Mouse (Mus musculus): ENCODE measurements around the gene Hist1h2ak. TPM values are rescaled to one million over a fixed set of nuclear protein-coding genes. Genes with fewer than 3 reads are reported as not detected.
"Not testable (repeated sequence)": the region's sequence is repeated elsewhere in the genome, so short reads cannot be mapped to it uniquely, and the experiment has no call there.

Gene Hist1h2ak
- 40.0 and 60.2 TPM in 2 replicates for polyA plus RNA-seq (2012; rRNA removed)

- not testable (repeated sequence) for H3K4me1 ChIP-seq (ENCODE audit: control insufficient read depth, insufficient read depth, insufficient read length, low read length); H3K27me3 ChIP-seq (ENCODE audit: control insufficient read depth, insufficient read depth, low read length); H3K36me3 ChIP-seq (ENCODE audit: control insufficient read depth, insufficient read depth, low read length)
- under 1% methylated on average over 48 of the region's 50 CpGs for WGBS
- TF ChIP-seq POLR2A (IDR thresholded peaks at IDR 0.05; ENCODE audit: low read depth, low read length): peak; percentile 67
- H3K27ac ChIP-seq (ENCODE audit: insufficient read depth, low read depth, low read length): peak within 1 kb of the TSS; percentile 80
- H3K4me3 ChIP-seq (ENCODE audit: low read depth, low read length): peak within 1 kb of the TSS; percentile 70
These were observed at the start of gene Hist1h2ak, which contains the start of gene Hist1h2bn for GRCm38 (mm10) chr13:21753524-21754285. Gene Hist1h2ak (minus strand): TSS chr13:21753827. Gene Hist1h2bn (plus strand): TSS chr13:21754123.

- H3K27ac ChIP-seq (ENCODE audit: insufficient read depth, low read depth, low read length); H3K36me3 ChIP-seq (ENCODE audit: control insufficient read depth, insufficient read depth, low read length); H3K4me1 ChIP-seq (ENCODE audit: control insufficient read depth, insufficient read depth, insufficient read length, low read length); H3K27me3 ChIP-seq (ENCODE audit: control insufficient read depth, insufficient read depth, low read length); H3K4me3 ChIP-seq (ENCODE audit: low read depth, low read length): not testable (repeated sequence)
- no CpG with 5 or more reads among the region's 4 CpGs for WGBS
These were observed 49.4 kb upstream of the Hist1h2ak start for GRCm38 (mm10) chr13:21803058-21803457.

GRCm38 (mm10) chr13:21797163-21797562, 43.5 kb upstream of the Hist1h2ak start:
- not testable (repeated sequence) for H3K4me3 ChIP-seq (ENCODE audit: low read depth, low read length); H3K27me3 ChIP-seq (ENCODE audit: control insufficient read depth, insufficient read depth, low read length); H3K4me1 ChIP-seq (ENCODE audit: control insufficient read depth, insufficient read depth, insufficient read length, low read length); H3K27ac ChIP-seq (ENCODE audit: insufficient read depth, low read depth, low read length); H3K36me3 ChIP-seq (ENCODE audit: control insufficient read depth, insufficient read depth, low read length)

- no peak overlapping the region for H3K4me3 ChIP-seq (ENCODE audit: low read depth, low read length)
- no peak overlapping the region for H3K27ac ChIP-seq (ENCODE audit: insufficient read depth, low read depth, low read length)
- no peaks in the 10 kb centered on the region for H3K4me1 ChIP-seq (ENCODE audit: control insufficient read depth, insufficient read depth, insufficient read length, low read length)
- H3K27me3 ChIP-seq (ENCODE audit: control insufficient read depth, insufficient read depth, low read length): no peaks in the 10 kb centered on the region
- 92% methylated on average over 7 of the region's 7 CpGs for WGBS
- no peaks in the 10 kb centered on the region for H3K36me3 ChIP-seq (ENCODE audit: control insufficient read depth, insufficient read depth, low read length)
- TF ChIP-seq POLR2A (IDR thresholded peaks at IDR 0.05; ENCODE audit: low read depth, low read length) (no peak), CTCF (IDR thresholded peaks at IDR 0.05; ENCODE audit: extremely low read depth, insufficient read length, insufficient replicate concordance, low read depth, low read length) (no peak)
These were observed 42.0 kb upstream of the Hist1h2ak start for GRCm38 (mm10) chr13:21795584-21795983.

GRCm38 (mm10) chr13:21790601-21791283, 37.1 kb upstream of the Hist1h2ak start:
- H3K36me3 ChIP-seq (ENCODE audit: control insufficient read depth, insufficient read depth, low read length): no peaks in the 10 kb centered on the region
- WGBS: 12% methylated on average over 18 of the region's 18 CpGs
- peak overlapping the region; percentile 35 for H3K4me3 ChIP-seq (ENCODE audit: low read depth, low read length)
- H3K27ac ChIP-seq (ENCODE audit: insufficient read depth, low read depth, low read length): no peak overlapping the region
- no peaks in the 10 kb centered on the region for H3K27me3 ChIP-seq (ENCODE audit: control insufficient read depth, insufficient read depth, low read length)
- H3K4me1 ChIP-seq (ENCODE audit: control insufficient read depth, insufficient read depth, insufficient read length, low read length): no peaks in the 10 kb centered on the region
- TF ChIP-seq CTCF (IDR thresholded peaks at IDR 0.05; ENCODE audit: extremely low read depth, insufficient read length, insufficient replicate concordance, low read depth, low read length) (no peak), POLR2A (IDR thresholded peaks at IDR 0.05; ENCODE audit: low read depth, low read length) (no peak)

- Histone ChIP-seq H3K4me1 (ENCODE audit: control insufficient read depth, insufficient read depth, insufficient read length, low read length) (no peaks in the 10 kb centered on the region), H3K27me3 (ENCODE audit: control insufficient read depth, insufficient read depth, low read length) (no peaks in the 10 kb centered on the region), H3K27ac (ENCODE audit: insufficient read depth, low read depth, low read length) (no peak overlapping the region), H3K4me3 (ENCODE audit: low read depth, low read length) (no peak overlapping the region), H3K36me3 (ENCODE audit: control insufficient read depth, insufficient read depth, low read length) (no peaks in the 10 kb centered on the region)
- TF ChIP-seq CTCF (IDR thresholded peaks at IDR 0.05; ENCODE audit: extremely low read depth, insufficient read length, insufficient replicate concordance, low read depth, low read length): no peak
- WGBS: 53% methylated on average over 6 of the region's 6 CpGs
These were observed 36.3 kb upstream of the Hist1h2ak start for GRCm38 (mm10) chr13:21789925-21790324.

- Histone ChIP-seq H3K4me3 (ENCODE audit: low read depth, low read length) (peak overlapping the region; percentile 33), H3K27ac (ENCODE audit: insufficient read depth, low read depth, low read length) (no peak overlapping the region), H3K27me3 (ENCODE audit: control insufficient read depth, insufficient read depth, low read length) (no peaks in the 10 kb centered on the region), H3K4me1 (ENCODE audit: control insufficient read depth, insufficient read depth, insufficient read length, low read length) (no peaks in the 10 kb centered on the region), H3K36me3 (ENCODE audit: control insufficient read depth, insufficient read depth, low read length) (no peaks in the 10 kb centered on the region)
- TF ChIP-seq POLR2A (IDR thresholded peaks at IDR 0.05; ENCODE audit: low read depth, low read length) (no peak), CTCF (IDR thresholded peaks at IDR 0.05; ENCODE audit: extremely low read depth, insufficient read length, insufficient replicate concordance, low read depth, low read length) (no peak)
- WGBS: 31% methylated on average over 18 of the region's 21 CpGs
These were observed 34.4 kb upstream of the Hist1h2ak start for GRCm38 (mm10) chr13:21787760-21788593.

- H3K27me3 ChIP-seq (ENCODE audit: control insufficient read depth, insufficient read depth, low read length); H3K36me3 ChIP-seq (ENCODE audit: control insufficient read depth, insufficient read depth, low read length); H3K4me1 ChIP-seq (ENCODE audit: control insufficient read depth, insufficient read depth, insufficient read length, low read length): not testable (repeated sequence)
- Histone ChIP-seq H3K4me3 (ENCODE audit: low read depth, low read length) (peak within 1 kb of the TSS; percentile 65), H3K27ac (ENCODE audit: insufficient read depth, low read depth, low read length) (peak within 1 kb of the TSS; percentile 75)
- WGBS: under 1% methylated on average over 43 of the region's 63 CpGs
These were observed 33.4 kb upstream of the Hist1h2ak start, which contains the start of the genes Hist1h2an and Hist1h2bp for GRCm38 (mm10) chr13:21786899-21787629. Gene Hist1h2an (minus strand): TSS chr13:21787218. Gene Hist1h2bp (plus strand): TSS chr13:21787461.
